Mouse (Mus musculus) stomach, postnatal 0 days (tissue): Measurements from ENCODE around the gene Sept8. TPM values are rescaled to one million over a fixed set of nuclear protein-coding genes. Genes with fewer than 3 reads are reported as not detected.

ENCODE experiments used
- ATAC-seq: fragments of 200-750 bp; cut with Nextera tagmentation; 2 replicates; pipeline ENCODE4 v1.8.0; 2017; ENCODE audit not compliant: low FRiP score, low TSS enrichment
- DNase-seq: peaks from one replicate; pipeline ENCODE4 v3.0.0-alpha.2; 2016; ENCODE audit warnings: low spot score
- H3K27ac ChIP-seq: fragments of 300-500 bp; sonication (generic); replicated peaks from 2 replicates; pipeline ENCODE4 v1.5.1; 2014; ENCODE audit warnings: mild to moderate bottlenecking, control low read depth
- H3K27me3 ChIP-seq: fragments of 300-500 bp; sonication (generic); 2 replicates; pipeline ENCODE4 v1.6.1; 2014; ENCODE audit warnings: low read length; ENCODE audit not compliant: control insufficient read depth, insufficient read depth
- H3K36me3 ChIP-seq: fragments of 300-500 bp; sonication (generic); 2 replicates; pipeline ENCODE4 v1.6.1; 2014; ENCODE audit warnings: low read length, mixed read lengths; ENCODE audit not compliant: control insufficient read depth, insufficient read depth
- H3K4me1 ChIP-seq: fragments of 300-500 bp; sonication (generic); replicated peaks from 2 replicates; pipeline ENCODE4 v1.6.1; 2014; ENCODE audit warnings: antibody characterized with exemption; ENCODE audit not compliant: control insufficient read depth, insufficient read depth
- H3K4me2 ChIP-seq: fragments of 300-500 bp; sonication (generic); replicated peaks from 2 replicates; pipeline ENCODE4 v1.6.1; 2014; ENCODE audit warnings: low read depth, mild to moderate bottlenecking, control low read depth, moderate library complexity
- H3K4me3 ChIP-seq: fragments of 300-500 bp; sonication (generic); 2 replicates; pipeline ENCODE4 v1.5.1; 2014; ENCODE audit warnings: low read depth, low read length, control low read depth
- H3K9ac ChIP-seq: fragments of 300-500 bp; sonication (generic); 2 replicates; pipeline ENCODE4 v1.6.1; 2014; ENCODE audit warnings: mild to moderate bottlenecking, low read length, control low read depth, mixed read lengths
- H3K9me3 ChIP-seq: fragments of 300-500 bp; sonication (generic); 2 replicates; pipeline ENCODE4 v1.6.1; 2016; ENCODE audit warnings: low read length; ENCODE audit not compliant: control insufficient read depth
- CTCF ChIP-seq: IDR thresholded peaks from 2 replicates; pipeline ENCODE4 v1.5.1; 2016; ENCODE audit warnings: antibody characterized with exemption, low read depth, mild to moderate bottlenecking, moderate library complexity
- EP300 ChIP-seq: optimal IDR thresholded peaks from 2 replicates; pipeline ENCODE3; 2016; ENCODE audit warnings: antibody characterized with exemption
- WGBS: fragments of 180-500 bp; shearing (Covaris S2); extraction: QIAGEN DNeasy Blood & Tissue Kit; methylation state at CpG from one replicate; pipeline ENCODE4 v1.1.7; 2014; 5-methylcytosine and 5-hydroxymethylcytosine counted together
- polyA plus RNA-seq: library from polyadenylated mRNA; unstranded; fragments of >200 nt; fragmentation: Nextera tagmentation; extraction: Ambion mirVana; gene quantifications from 2 replicates; pipeline ENCODE4 v1.2.1, GENCODE M21; 2015

Sept8 gene
- polyA plus RNA-seq, 1 experiment from 2014 or later = 21.5 TPM

- 62% methylated on average over 7 of the region's 7 CpGs for WGBS
- no peaks in the 10 kb centered on the region for H3K9me3 ChIP-seq
- no peaks in the 10 kb centered on the region for H3K27me3 ChIP-seq
- DNase-seq = no peak
- H3K9ac ChIP-seq = no peak overlapping the region
- H3K4me2 ChIP-seq = peak overlapping the region; percentile 87
- peaks cover 2% of the 10 kb centered on the region; the same call in 1 of the 2 replicates for H3K4me1 ChIP-seq
- ATAC-seq = no peak
- H3K4me3 ChIP-seq = peak overlapping the region; percentile 15; the same call in 1 of the 2 replicates
- TF ChIP-seq CTCF (no peak), EP300 (no peak)
- no peaks in the 10 kb centered on the region for H3K36me3 ChIP-seq
- peak overlapping the region; percentile 89; the same call in 1 of the 2 replicates for H3K27ac ChIP-seq
Measured at GRCm38 (mm10) chr11:53521821-53522131, 2.7 kb downstream of the Sept8 start.

DNA sequence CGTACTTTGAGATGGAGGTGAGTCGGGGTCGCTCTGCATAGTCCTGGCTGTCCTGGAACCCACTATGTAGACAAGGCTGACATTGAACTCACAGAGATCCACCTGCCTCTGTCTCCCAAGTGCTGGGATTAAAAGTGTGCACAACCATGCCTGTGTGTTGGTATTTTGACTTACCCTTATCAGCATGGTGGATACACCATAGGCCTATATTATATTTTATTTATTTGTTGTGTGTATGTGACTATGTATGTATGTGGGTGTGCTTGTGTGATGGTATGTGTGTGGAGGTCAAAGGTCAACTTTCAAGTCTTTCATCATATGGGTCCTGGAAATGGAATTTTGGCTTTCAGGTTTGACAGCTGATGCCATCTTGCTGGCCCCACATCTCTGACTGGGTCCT lies 3.3 kb downstream of the Sept8 start:
- WGBS = 94% methylated on average over 3 of the region's 3 CpGs
- TF ChIP-seq CTCF (no peak), EP300 (no peak)
- no peak overlapping the region for H3K4me2 ChIP-seq
- no peak for ATAC-seq
- no peak overlapping the region for H3K9ac ChIP-seq
- no peak overlapping the region for H3K27ac ChIP-seq
- no peaks in the 10 kb centered on the region for H3K36me3 ChIP-seq
- no peaks in the 10 kb centered on the region for H3K27me3 ChIP-seq
- H3K4me1 ChIP-seq = peaks cover 2% of the 10 kb centered on the region; the same call in 1 of the 2 replicates
- H3K4me3 ChIP-seq = no peak overlapping the region
- no peaks in the 10 kb centered on the region for H3K9me3 ChIP-seq
- no peak for DNase-seq

DNA sequence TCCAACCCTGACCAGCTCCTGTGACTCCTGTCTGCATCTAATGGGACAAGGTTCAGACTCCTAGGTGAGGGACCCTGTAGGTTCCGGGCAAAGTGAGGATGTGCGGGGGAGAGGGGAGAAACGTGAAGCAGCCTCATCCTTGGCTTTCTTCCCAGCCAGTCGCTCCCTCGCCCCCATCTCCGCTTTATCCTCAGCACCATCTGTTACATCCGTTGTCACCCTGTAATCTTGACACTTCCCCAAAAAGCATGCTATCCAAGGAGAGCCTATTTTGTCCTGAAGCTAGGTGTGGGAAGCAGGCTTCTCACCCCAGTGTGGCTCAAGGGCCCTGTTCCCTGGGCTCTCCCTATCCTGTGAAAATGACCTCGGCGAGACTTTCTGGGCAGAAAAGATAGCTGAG lies 3.9 kb downstream of the Sept8 start:
- H3K27ac ChIP-seq = no peak overlapping the region

GRCm38 (mm10) chr11:53523545-53524405 lies 4.7 kb downstream of the Sept8 start:
- no peak for ATAC-seq
- Histone ChIP-seq H3K4me1 (peaks cover 2% of the 10 kb centered on the region; the same call in 1 of the 2 replicates), H3K27me3 (no peaks in the 10 kb centered on the region), H3K9ac (no peak overlapping the region), H3K4me3 (no peak overlapping the region), H3K36me3 (no peaks in the 10 kb centered on the region), H3K4me2 (no peak overlapping the region), H3K9me3 (no peaks in the 10 kb centered on the region), H3K27ac (no peak overlapping the region)
- no peak for DNase-seq
- 75% methylated on average over 14 of the region's 14 CpGs for WGBS
- no peak for TF ChIP-seq EP300

More for the DNA sequence above, 3.9 kb downstream of the Sept8 start:
- Histone ChIP-seq H3K27me3 (no peaks in the 10 kb centered on the region), H3K36me3 (no peaks in the 10 kb centered on the region), H3K9ac (peak overlapping the region; percentile 1; the same call in 1 of the 2 replicates), H3K9me3 (no peaks in the 10 kb centered on the region), H3K4me2 (no peak overlapping the region), H3K4me1 (peaks cover 2% of the 10 kb centered on the region; the same call in 1 of the 2 replicates), H3K4me3 (no peak overlapping the region)
- no peak for ATAC-seq
- DNase-seq = no peak
- TF ChIP-seq CTCF (no peak), EP300 (no peak)
- WGBS = 53% methylated on average over 9 of the region's 9 CpGs

- Histone ChIP-seq H3K4me1 (peaks cover 2% of the 10 kb centered on the region; the same call in 1 of the 2 replicates), H3K27ac (no peak overlapping the region), H3K36me3 (no peaks in the 10 kb centered on the region), H3K9me3 (no peaks in the 10 kb centered on the region), H3K27me3 (no peaks in the 10 kb centered on the region), H3K9ac (no peak overlapping the region), H3K4me2 (no peak overlapping the region), H3K4me3 (no peak overlapping the region)
- WGBS = 71% methylated on average over 6 of the region's 6 CpGs
- no peak for ATAC-seq
- peak; percentile 35 for DNase-seq
- TF ChIP-seq EP300 (no peak), CTCF (peak; percentile 67)
Measured at GRCm38 (mm10) chr11:53524905-53525304, 5.8 kb downstream of the Sept8 start.

- H3K4me1 ChIP-seq = peaks cover 2% of the 10 kb centered on the region
- TF ChIP-seq EP300 (no peak), CTCF (no peak)
Measured at GRCm38 (mm10) chr11:53525461-53525860, 6.4 kb downstream of the Sept8 start.

More at GRCm38 (mm10) chr11:53525461-53525860, 6.4 kb downstream of the Sept8 start:
- Histone ChIP-seq H3K27ac (no peak overlapping the region), H3K27me3 (no peaks in the 10 kb centered on the region), H3K4me3 (no peak overlapping the region), H3K36me3 (no peaks in the 10 kb centered on the region), H3K4me2 (no peak overlapping the region), H3K9me3 (no peaks in the 10 kb centered on the region), H3K9ac (no peak overlapping the region)
- WGBS = 55% methylated on average over 4 of the region's 4 CpGs
- ATAC-seq (no peak), DNase-seq (no peak)
